Mouse (Mus musculus): ENCODE measurements around the gene Cdc16.

GRCm38 (mm10) chr8:13793746-13794101 is 36.2 kb downstream of the Cdc16 start:
- TF ChIP-seq CTCF (IDR thresholded peaks at IDR 0.05; ENCODE audit: low read depth) (no peak), EP300 (IDR thresholded peaks at IDR 0.05; ENCODE audit: low read depth) (no peak)
